Mouse (Mus musculus) T-helper 17 cell (primary cell): ENCODE measurements around the gene Tnfrsf21.

ENCODE experiments used
- in situ Hi-C, 2 experiments: fragments of 300-600 bp; cut with MboI, MseI; formaldehyde crosslinking; loops; 1 replicate in 1 of 2; 2 replicates in 1 of 2; pipeline ENCODE4 v1.15.1; 2025; ENCODE audit warnings: high pct_unique_total_duplicates in 2 of 2

Tnfrsf21 gene

GRCm38 (mm10) chr17:43075937-43076336 lies 59.6 kb downstream of the Tnfrsf21 start:
- in situ Hi-C loops = loop anchor here in 1 of 2 experiments (25.0 kb wide), 1 partner anchor 939 kb away; no protein-coding TSS in a partner anchor

- in situ Hi-C loops = loop anchor here in 1 of 2 experiments (25.0 kb wide), 1 partner anchor 940 kb away; no protein-coding TSS in a partner anchor
Measured at GRCm38 (mm10) chr17:43076801-43077493, 60.6 kb downstream of the Tnfrsf21 start.

- in situ Hi-C loops = loop anchor here in 1 of 2 experiments (25.0 kb wide), 1 partner anchor 940 kb away; no protein-coding TSS in a partner anchor
Measured at GRCm38 (mm10) chr17:43077540-43077939, 61.2 kb downstream of the Tnfrsf21 start.

GRCm38 (mm10) chr17:43081225-43081624 lies 64.9 kb downstream of the Tnfrsf21 start:
- in situ Hi-C loops = loop anchor here in 1 of 2 experiments (25.0 kb wide), 1 partner anchor 944 kb away; no protein-coding TSS in a partner anchor

DNA sequence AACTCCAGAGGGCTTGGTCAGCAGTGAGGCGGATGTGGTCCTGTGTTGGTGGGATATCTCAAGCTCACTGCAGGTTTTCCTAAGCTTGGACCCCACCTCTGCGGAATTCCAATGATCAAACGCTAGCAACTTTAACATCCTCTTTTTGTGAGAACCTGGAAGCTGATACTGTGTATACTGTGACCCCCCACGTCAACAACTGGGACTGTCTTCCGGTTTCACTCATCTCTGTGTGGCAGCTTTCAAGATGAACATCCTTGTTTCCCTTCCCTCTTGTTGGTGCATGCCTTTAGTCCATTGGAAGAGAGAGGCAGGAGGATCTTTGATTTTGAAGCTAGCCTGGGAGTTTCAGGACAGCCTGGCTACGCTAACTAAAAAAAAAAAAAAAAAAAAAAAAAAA lies 73.1 kb downstream of the Tnfrsf21 start:
- in situ Hi-C loops = loop anchor here in 1 of 2 experiments (25.0 kb wide), 1 partner anchor 952 kb away; no protein-coding TSS in a partner anchor

DNA sequence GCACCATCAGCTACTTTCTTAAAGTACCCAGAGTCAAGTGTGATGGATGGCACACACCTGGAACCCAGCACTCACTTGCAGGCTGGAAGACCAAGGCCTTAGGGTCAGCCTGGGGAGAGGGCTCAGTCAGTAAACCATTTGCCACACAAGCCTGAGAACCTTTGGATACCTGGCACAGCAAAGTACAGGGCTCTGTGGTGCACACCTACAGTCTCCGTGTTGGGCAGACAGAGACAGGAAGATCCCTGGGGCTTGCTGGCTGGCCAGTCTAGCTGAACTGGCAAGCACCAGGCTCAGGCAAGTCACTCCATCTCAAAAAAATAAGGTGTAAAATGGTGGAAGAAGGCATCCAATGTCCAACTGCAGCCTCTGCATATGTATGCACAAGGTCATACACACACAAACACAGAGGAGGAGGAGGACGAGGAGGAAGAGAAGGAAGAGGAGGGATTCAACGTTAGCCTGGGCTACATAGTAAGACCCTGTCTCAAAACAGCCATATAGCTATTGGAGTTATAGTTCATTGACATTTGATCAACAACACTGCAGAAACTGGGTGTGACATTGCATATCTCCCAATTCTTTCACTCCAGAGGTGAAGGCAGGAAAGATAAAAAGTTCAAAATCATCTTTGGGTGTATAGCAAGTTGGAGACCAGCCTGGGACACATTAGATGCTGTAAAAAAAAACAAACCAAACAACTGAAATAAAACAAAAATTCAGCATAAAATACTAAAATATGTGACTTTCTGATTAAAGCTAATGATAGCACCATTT lies 74.8 kb downstream of the Tnfrsf21 start:
- in situ Hi-C loops = loop anchor here in 1 of 2 experiments (25.0 kb wide), 1 partner anchor 954 kb away; no protein-coding TSS in a partner anchor

- in situ Hi-C loops = loop anchor here in 1 of 2 experiments (25.0 kb wide), 1 partner anchor 955 kb away; no protein-coding TSS in a partner anchor
Measured at GRCm38 (mm10) chr17:43092280-43092995, 76.1 kb downstream of the Tnfrsf21 start.

DNA sequence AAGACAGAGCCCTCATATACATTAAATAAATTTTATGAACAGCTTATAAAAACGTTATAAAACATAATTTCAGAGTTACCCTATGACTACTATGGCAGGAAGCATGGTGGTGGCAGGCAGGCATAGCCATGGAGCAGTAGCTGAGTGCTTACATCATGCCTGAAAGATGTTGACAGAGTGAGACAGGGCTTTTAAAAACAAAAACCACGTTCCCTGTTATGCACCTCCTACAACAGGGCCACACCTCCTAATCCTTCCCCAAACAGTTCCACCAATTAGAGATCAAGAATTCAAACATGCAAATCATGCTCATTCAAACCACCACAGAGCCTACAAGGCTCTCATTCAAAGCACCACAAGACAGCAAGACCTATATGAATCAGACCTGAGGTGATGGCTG lies 77.9 kb downstream of the Tnfrsf21 start:
- in situ Hi-C loops = loop anchor here in 1 of 2 experiments (25.0 kb wide), 1 partner anchor 957 kb away; no protein-coding TSS in a partner anchor

- in situ Hi-C loops = loop anchor here in 1 of 2 experiments (25.0 kb wide), 1 partner anchor 960 kb away; no protein-coding TSS in a partner anchor
Measured at GRCm38 (mm10) chr17:43097101-43097688, 80.8 kb downstream of the Tnfrsf21 start.

DNA sequence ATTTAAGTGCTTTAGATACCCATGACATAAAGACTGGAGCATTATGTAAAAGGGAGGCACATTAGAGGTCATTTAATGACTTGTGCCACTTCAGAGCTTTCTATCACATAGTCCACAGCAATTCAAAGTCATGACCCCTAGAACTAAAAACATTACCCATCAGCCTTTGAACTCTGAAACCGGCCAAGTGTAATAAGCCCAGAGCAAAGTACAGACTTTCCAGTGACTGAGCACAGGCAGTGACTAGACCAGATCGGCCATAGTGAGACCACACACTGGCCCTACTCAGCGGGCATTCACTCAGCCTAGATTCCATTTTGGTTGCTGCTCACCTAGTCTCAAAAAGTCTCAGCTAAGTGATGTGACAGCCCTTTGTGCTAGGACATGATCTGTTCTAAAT lies 89.8 kb downstream of the Tnfrsf21 start:
- in situ Hi-C loops = no loop called here

DNA sequence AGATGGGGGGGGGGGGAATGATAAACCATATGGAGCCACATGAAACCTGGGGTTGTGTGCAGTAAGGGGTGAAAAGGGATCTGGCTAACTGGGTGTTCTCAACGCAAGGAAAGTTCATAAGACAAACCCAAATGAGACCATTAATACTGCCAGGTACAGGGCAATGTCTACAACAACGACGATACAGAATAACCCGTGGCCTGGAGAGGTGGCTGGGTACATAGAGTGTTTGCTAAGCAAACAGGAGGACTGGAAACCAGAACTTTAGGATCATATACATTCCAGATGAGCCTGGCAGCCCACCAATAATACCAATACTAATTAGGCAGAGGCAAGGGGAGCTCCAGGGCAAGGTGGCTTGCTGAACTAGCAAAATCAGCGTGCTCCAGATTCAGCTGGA lies 91.0 kb downstream of the Tnfrsf21 start:
- in situ Hi-C loops = no loop called here

DNA sequence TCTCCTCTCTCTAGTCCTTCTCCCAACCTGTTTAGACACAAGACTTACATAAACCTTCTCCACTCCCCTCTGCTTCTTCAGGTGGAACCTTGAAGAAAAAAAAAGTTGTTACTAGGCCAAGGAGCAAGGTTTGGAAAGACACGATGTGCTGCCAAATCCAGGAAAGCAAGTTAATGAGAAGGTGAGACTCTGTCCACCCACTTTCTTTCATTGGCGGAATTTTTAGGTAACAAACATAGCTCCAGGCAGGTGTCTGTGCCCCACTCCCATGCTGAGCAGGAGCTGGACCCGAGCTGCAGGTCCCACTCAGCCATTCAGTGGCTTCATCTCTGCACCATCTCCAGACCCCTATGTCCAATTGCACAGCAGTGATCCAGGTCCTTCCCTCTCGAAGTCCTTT lies 93.1 kb downstream of the Tnfrsf21 start:
- in situ Hi-C loops = no loop called here

DNA sequence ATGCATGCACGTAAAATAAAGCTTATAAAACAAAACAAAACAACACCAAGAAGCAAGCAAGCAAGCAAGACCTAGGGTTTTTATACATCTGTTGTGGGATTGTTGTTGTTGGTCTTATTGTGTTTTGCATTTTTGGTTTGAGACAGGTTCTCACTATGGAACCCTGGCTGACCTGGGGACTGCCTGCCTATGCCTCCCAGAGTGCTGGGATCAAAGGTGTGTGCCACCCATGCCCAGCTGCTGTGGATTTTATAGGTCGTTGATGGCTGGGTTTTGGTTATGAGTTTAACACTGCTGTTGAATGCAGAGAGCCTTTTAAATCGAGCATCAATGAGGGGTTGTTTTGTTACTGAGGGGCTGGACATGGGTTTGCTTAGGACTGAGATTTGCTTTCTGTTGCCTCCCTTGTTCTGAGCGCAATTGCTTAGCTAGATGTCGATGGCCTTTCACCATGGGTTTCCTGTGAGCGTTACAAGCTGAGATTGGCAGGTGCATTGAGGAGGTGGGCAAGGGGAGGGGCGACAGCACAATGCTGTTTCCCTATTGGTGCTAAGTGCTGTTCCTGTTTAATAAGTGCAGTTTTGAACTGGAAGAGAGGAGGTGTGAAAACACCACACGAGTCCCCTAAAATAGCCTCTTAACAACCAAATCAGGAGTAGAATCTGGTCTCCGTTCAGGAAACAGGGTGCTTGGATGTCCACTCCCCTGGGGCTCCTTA lies 94.0 kb downstream of the Tnfrsf21 start:
- in situ Hi-C loops = no loop called here

DNA sequence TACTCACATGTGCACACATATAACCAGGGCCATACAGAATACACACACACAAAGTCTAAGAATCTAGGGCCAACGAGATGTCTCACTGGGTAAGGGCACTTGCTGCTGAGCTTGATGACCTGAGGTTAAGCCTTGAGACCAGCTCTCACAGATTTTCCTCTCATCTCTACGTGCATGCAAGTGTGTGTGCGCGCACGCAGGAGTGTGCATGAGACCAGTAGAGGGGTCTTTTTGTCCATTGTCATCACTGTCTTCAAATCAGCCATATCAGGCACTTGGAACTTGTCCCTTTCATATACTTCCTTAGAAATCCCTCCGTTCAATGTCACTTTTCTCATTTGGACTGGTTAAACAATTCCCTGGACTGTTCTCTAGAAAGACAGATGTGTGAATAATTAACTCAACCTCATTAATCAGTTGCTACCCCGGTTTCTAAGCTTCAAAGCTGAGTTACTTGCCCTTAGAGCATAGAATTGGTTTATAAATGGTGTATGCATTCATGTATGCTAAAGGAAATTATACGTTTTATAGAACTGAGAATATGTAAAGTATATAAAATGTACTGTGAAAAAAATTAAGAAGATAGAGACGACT lies 97.1 kb downstream of the Tnfrsf21 start:
- in situ Hi-C loops = no loop called here

- in situ Hi-C loops = no loop called here
Measured at GRCm38 (mm10) chr17:43114086-43114581, 97.8 kb downstream of the Tnfrsf21 start.

GRCm38 (mm10) chr17:43114926-43115325 lies 98.6 kb downstream of the Tnfrsf21 start:
- in situ Hi-C loops = no loop called here

DNA sequence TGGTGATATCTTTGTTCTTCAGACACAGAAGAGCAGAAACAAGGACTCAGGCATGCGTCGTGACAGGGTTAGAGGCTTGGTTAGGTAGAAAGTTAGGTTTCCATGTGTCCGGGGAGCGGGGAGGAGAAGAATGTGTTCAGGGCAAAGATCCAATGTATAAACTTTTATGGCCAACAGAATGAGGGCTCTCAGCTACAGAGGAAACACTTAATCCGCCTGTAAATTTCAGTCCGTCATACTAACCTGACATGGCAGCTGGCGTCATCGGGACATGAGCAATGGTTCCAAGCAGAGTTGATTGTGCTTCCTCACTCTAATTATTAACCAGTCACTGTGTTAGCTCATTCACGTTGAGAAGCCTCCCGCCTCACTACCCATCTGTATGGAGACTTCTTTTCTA lies 100.4 kb downstream of the Tnfrsf21 start:
- in situ Hi-C loops = no loop called here

DNA sequence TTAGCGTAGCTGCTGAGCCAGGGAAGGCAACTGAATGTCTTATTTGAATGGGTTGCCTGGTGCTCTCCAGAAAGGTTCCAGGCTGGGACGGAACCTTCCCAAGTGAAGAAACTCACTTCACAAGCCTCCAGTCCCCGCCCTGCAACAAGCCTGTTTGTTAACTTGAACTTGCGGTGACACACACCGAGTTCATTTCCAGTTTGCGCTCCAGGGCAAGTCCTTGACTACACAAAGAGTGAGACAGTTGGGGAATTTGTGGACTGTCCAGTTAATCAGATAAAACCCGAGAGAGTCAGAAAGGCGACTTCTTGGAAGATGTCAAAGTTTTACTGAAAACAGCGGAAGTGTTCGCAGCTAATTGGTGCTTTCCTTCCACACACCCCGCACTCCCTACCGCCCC lies 103.1 kb downstream of the Tnfrsf21 start:
- in situ Hi-C loops = no loop called here

- in situ Hi-C loops = no loop called here
Measured at GRCm38 (mm10) chr17:43121096-43121495, 104.7 kb downstream of the Tnfrsf21 start.

DNA sequence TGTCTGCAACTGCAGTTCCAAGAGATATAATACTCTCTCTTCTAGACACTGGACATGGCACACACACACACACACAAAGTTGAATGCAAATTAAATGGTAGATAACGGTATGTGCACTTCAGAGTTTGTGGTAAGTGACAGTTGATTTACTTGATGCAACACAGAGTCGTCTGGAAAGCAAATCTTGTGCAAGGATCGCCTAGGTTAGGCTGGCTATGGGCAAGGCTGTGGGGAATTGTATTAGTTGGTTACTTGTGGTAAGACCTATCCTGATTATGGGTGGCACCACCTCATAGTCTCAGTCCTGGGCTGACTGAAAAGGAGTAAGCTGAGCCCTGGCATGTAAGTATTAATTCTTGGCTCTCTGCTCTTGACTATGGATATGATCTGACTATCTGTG lies 112.0 kb downstream of the Tnfrsf21 start:
- in situ Hi-C loops = no loop called here
